Mouse (Mus musculus): ENCODE data around the gene Nup93. TPM values are rescaled to one million over a fixed set of nuclear protein-coding genes. Genes with fewer than 3 reads are reported as not detected.
A peak's percentile ranks its signal among the peaks of the same experiment; 100 is the strongest.

Gene Nup93
- total RNA-seq, 2 experiments from 2014 or later = 44.3 to 52.6 TPM

GRCm38 (mm10) chr8:94361774-94362431 lies 147.5 kb downstream of the Nup93 start:
- no peak for DNase-seq (ENCODE audit: low spot score in 2 of 2)

- no peak for DNase-seq (ENCODE audit: low spot score in 2 of 2)
Measured at GRCm38 (mm10) chr8:94362607-94363239, 148.4 kb downstream of the Nup93 start.

- DNase-seq (ENCODE audit: low spot score in 2 of 2) = peak in 1 of 2 experiments; percentile 49
Measured at GRCm38 (mm10) chr8:94363288-94363688, 148.9 kb downstream of the Nup93 start.

GRCm38 (mm10) chr8:94363906-94364305 lies 149.5 kb downstream of the Nup93 start:
- DNase-seq (ENCODE audit: low spot score in 2 of 2) = no peak

- DNase-seq (ENCODE audit: low spot score in 2 of 2) = no peak
Measured at GRCm38 (mm10) chr8:94364686-94365312, 150.4 kb downstream of the Nup93 start.

- no peak for DNase-seq (ENCODE audit: low spot score in 2 of 2)
Measured at GRCm38 (mm10) chr8:94365410-94365981, 151.1 kb downstream of the Nup93 start.

Small RNA genes within 50 kb of the gene (microRNA-seq; reads per million reads assigned to microRNA genes)
- gene Mir138-2 = 1,858 to 3,166 reads per million in 2 experiments

Other genes starting within 250 kb of the Nup93 start
- gene Amfr, start 201.7 kb upstream of the Nup93 start, total RNA-seq (2021) = 100 to 1,000 TPM; 129 to 135 TPM
- 10 to 100 TPM; 50.7 to 52.7 TPM for gene Nudt21, start 177.5 kb upstream of the Nup93 start, total RNA-seq (2021)
- 100 to 1,000 TPM; 112 to 114 TPM for gene Ogfod1, start 177.4 kb upstream of the Nup93 start, total RNA-seq (2021)
- 10 to 100 TPM; 26.1 to 28.5 TPM for gene Bbs2, start 115.6 kb upstream of the Nup93 start, total RNA-seq (2021)
- gene Mt4, start 77.4 kb upstream of the Nup93 start, total RNA-seq (2021) = not detected
- gene Mt3, start 62.0 kb upstream of the Nup93 start, total RNA-seq (2021) = 1,000 to 10,000 TPM; 1,203 to 1,275 TPM
- gene Mt2, start 41.9 kb upstream of the Nup93 start, total RNA-seq (2021) = 100 to 1,000 TPM; 501 to 598 TPM
- 100 to 1,000 TPM; 625 to 755 TPM for gene Mt1, start 35.5 kb upstream of the Nup93 start, total RNA-seq (2021)
- under 1 TPM; 0.25 to 0.46 TPM for gene Slc12a3, start 114.6 kb downstream of the Nup93 start, total RNA-seq (2021)
- 10 to 100 TPM; 66.6 to 76.8 TPM for gene Herpud1, start 171.9 kb downstream of the Nup93 start, total RNA-seq (2021)
- gene Nlrc5, start 219.8 kb downstream of the Nup93 start, total RNA-seq (2021) = 1 to 10 TPM in 1 of 2 experiments, under 1 TPM in 1; 0.30 to 1.1 TPM